Mouse (Mus musculus): ENCODE measurements around the gene Psg16. TPM values are rescaled to one million over a fixed set of nuclear protein-coding genes. Genes with fewer than 3 reads are reported as not detected.

The Psg16 gene
- total and polyA plus RNA-seq, 3 experiments = 0.23 to 0.67 TPM; not detected in 1

- no peak for DNase-seq (ENCODE audit: low read depth, low spot score)
- H3K4me1 ChIP-seq (ENCODE audit: control insufficient read depth in 1 of 2, insufficient read depth in 2 of 2, low read length in 2 of 2) = no peaks in the 10 kb centered on the region
- no peaks in the 10 kb centered on the region for H3K27me3 ChIP-seq (ENCODE audit: control insufficient read depth in 1 of 2, insufficient read depth in 2 of 2, low read length in 2 of 2)
- no peaks in the 10 kb centered on the region for H3K9me3 ChIP-seq (replicated peaks; ENCODE audit: insufficient read depth, low read length)
- H3K36me3 ChIP-seq (ENCODE audit: control insufficient read depth in 1 of 2, insufficient read depth in 2 of 2, low read length in 2 of 2) = no peaks in the 10 kb centered on the region
- no peak overlapping the region for H3K9ac ChIP-seq (ENCODE audit: control insufficient read depth, low read depth, low read length, poor library complexity, severe bottlenecking)
- no peaks in the 10 kb centered on the region for H3K79me2 ChIP-seq (ENCODE audit: control insufficient read depth, insufficient read depth, low read length, poor library complexity)
- no peak overlapping the region for H3K27ac ChIP-seq (ENCODE audit: control insufficient read depth, low read depth, low read length)
- TF ChIP-seq NELFE (IDR thresholded peaks at IDR 0.05; ENCODE audit: low read depth, low read length) = no peak
- no peak for TF ChIP-seq GATA1 (IDR thresholded peaks at IDR 0.05; ENCODE audit: low read depth, low read length)
- TF ChIP-seq EP300 (IDR thresholded peaks at IDR 0.05; ENCODE audit: low read depth in 1 of 2, low read length in 2 of 2) = no peak
- no peak for TF ChIP-seq POLR2AphosphoS5 (IDR thresholded peaks at IDR 0.05; ENCODE audit: borderline replicate concordance, low read depth, low read length)
- no peak overlapping the region for H3K4me3 ChIP-seq (ENCODE audit: control insufficient read depth in 1 of 2, insufficient read depth in 1 of 2, low read depth in 2 of 2, low read length in 2 of 2)
Measured at GRCm38 (mm10) chr7:17156885-17157677, 83.2 kb downstream of the Psg16 start.

GRCm38 (mm10) chr7:17159011-17159410 lies 85.2 kb downstream of the Psg16 start:
- no peaks in the 10 kb centered on the region for H3K9me3 ChIP-seq (replicated peaks; ENCODE audit: insufficient read depth, low read length)
- no peak overlapping the region for H3K27ac ChIP-seq (ENCODE audit: control insufficient read depth, low read depth, low read length)
- no peak overlapping the region for H3K9ac ChIP-seq (ENCODE audit: control insufficient read depth, low read depth, low read length, poor library complexity, severe bottlenecking)
- H3K4me3 ChIP-seq (ENCODE audit: control insufficient read depth in 1 of 2, insufficient read depth in 1 of 2, low read depth in 2 of 2, low read length in 2 of 2) = no peak overlapping the region
- no peak for DNase-seq (ENCODE audit: low read depth, low spot score)
- no peaks in the 10 kb centered on the region for H3K27me3 ChIP-seq (ENCODE audit: control insufficient read depth in 1 of 2, insufficient read depth in 2 of 2, low read length in 2 of 2)
- TF ChIP-seq TBP (IDR thresholded peaks at IDR 0.05; ENCODE audit: low read depth, low read length) (no peak), RCOR1 (IDR thresholded peaks at IDR 0.05; ENCODE audit: low read depth, low read length) (no peak), MYB (IDR thresholded peaks at IDR 0.05; ENCODE audit: low read depth, low read length) (no peak), POLR2AphosphoS5 (IDR thresholded peaks at IDR 0.05; ENCODE audit: borderline replicate concordance, low read depth, low read length) (no peak), SMC3 (IDR thresholded peaks at IDR 0.05; ENCODE audit: low read depth, low read length) (no peak)
- no peaks in the 10 kb centered on the region for H3K36me3 ChIP-seq (ENCODE audit: control insufficient read depth in 1 of 2, insufficient read depth in 2 of 2, low read length in 2 of 2)
- no peaks in the 10 kb centered on the region for H3K79me2 ChIP-seq (ENCODE audit: control insufficient read depth, insufficient read depth, low read length, poor library complexity)
- H3K4me1 ChIP-seq (ENCODE audit: control insufficient read depth in 1 of 2, insufficient read depth in 2 of 2, low read length in 2 of 2) = no peaks in the 10 kb centered on the region

- H3K79me2 ChIP-seq (ENCODE audit: control insufficient read depth, insufficient read depth, low read length, poor library complexity) = no peaks in the 10 kb centered on the region
- H3K27me3 ChIP-seq (ENCODE audit: control insufficient read depth in 1 of 2, insufficient read depth in 2 of 2, low read length in 2 of 2) = no peaks in the 10 kb centered on the region
- DNase-seq (ENCODE audit: low read depth, low spot score) = no peak
- TF ChIP-seq CTCF (IDR thresholded peaks at IDR 0.05 in 2 of 3, conservative IDR thresholded peaks at IDR 0.05 in 1 of 3; ENCODE audit: control insufficient read depth in 1 of 3, insufficient read depth in 1 of 3, low read depth in 2 of 3, low read length in 3 of 3, poor library complexity in 1 of 3, severe bottlenecking in 1 of 3) (no peak), ELF1 (IDR thresholded peaks at IDR 0.05; ENCODE audit: low read depth, low read length) (no peak), KAT2A (conservative IDR thresholded peaks at IDR 0.05; ENCODE audit: low read depth, low read length) (no peak), MYB (IDR thresholded peaks at IDR 0.05; ENCODE audit: low read depth, low read length) (no peak), POLR2AphosphoS5 (IDR thresholded peaks at IDR 0.05; ENCODE audit: borderline replicate concordance, low read depth, low read length) (no peak), POLR2AphosphoS2 (IDR thresholded peaks at IDR 0.05; ENCODE audit: low read length) (no peak), USF2 (IDR thresholded peaks at IDR 0.05; ENCODE audit: borderline replicate concordance in 1 of 2, insufficient read depth in 1 of 2, low read depth in 1 of 2, low read length in 2 of 2) (no peak)
- H3K9ac ChIP-seq (ENCODE audit: control insufficient read depth, low read depth, low read length, poor library complexity, severe bottlenecking) = no peak overlapping the region
- H3K9me3 ChIP-seq (replicated peaks; ENCODE audit: insufficient read depth, low read length) = no peaks in the 10 kb centered on the region
- no peak overlapping the region for H3K4me3 ChIP-seq (ENCODE audit: control insufficient read depth in 1 of 2, insufficient read depth in 1 of 2, low read depth in 2 of 2, low read length in 2 of 2)
- no peak overlapping the region for H3K27ac ChIP-seq (ENCODE audit: control insufficient read depth, low read depth, low read length)
- no peaks in the 10 kb centered on the region for H3K4me1 ChIP-seq (ENCODE audit: control insufficient read depth in 1 of 2, insufficient read depth in 2 of 2, low read length in 2 of 2)
- no peaks in the 10 kb centered on the region for H3K36me3 ChIP-seq (ENCODE audit: control insufficient read depth in 1 of 2, insufficient read depth in 2 of 2, low read length in 2 of 2)
Measured at GRCm38 (mm10) chr7:17171827-17172226, 98.0 kb downstream of the Psg16 start.

Other genes starting within 250 kb of the Psg16 start
- gene Prkd2, start 231.1 kb upstream of the Psg16 start, total RNA-seq (2012; rRNA removed) = 2.1 and 2.9 TPM in 2 replicates
- 1 to 10 TPM in 1 of 2 experiments, not detected in 1; 8.7 TPM for gene Prkd2, start 231.1 kb upstream of the Psg16 start, polyA plus RNA-seq (2012; ENCODE audit: insufficient read depth in 1 of 2, insufficient read length in 2 of 2, low read depth in 1 of 2, low replicate concordance in 2 of 2, missing spikeins in 1 of 2)
- gene Dact3, start 198.7 kb upstream of the Psg16 start, total RNA-seq (2012; rRNA removed) = 0.31 and 0.49 TPM in 2 replicates
- 1 to 10 TPM in 1 of 2 experiments, not detected in 1; 2.1 TPM for gene Dact3, start 198.7 kb upstream of the Psg16 start, polyA plus RNA-seq (2012; ENCODE audit: insufficient read depth in 1 of 2, insufficient read length in 2 of 2, low read depth in 1 of 2, low replicate concordance in 2 of 2, missing spikeins in 1 of 2)
- gene Gng8, start 182.3 kb upstream of the Psg16 start, total RNA-seq (2012; rRNA removed) = 0.39 TPM in 1 of 2 replicates, not detected in the other
- gene Gng8, start 182.3 kb upstream of the Psg16 start, polyA plus RNA-seq (2012; ENCODE audit: insufficient read depth in 1 of 2, insufficient read length in 2 of 2, low read depth in 1 of 2, low replicate concordance in 2 of 2, missing spikeins in 1 of 2) = 1 to 10 TPM in 1 of 2 experiments, not detected in 1; 2.2 TPM
- gene Ptgir, start 167.6 kb upstream of the Psg16 start, total RNA-seq (2012; rRNA removed) = 19.6 and 22.8 TPM in 2 replicates
- 10 to 100 TPM in 1 of 2 experiments, not detected in 1; 23.7 TPM for gene Ptgir, start 167.6 kb upstream of the Psg16 start, polyA plus RNA-seq (2012; ENCODE audit: insufficient read depth in 1 of 2, insufficient read length in 2 of 2, low read depth in 1 of 2, low replicate concordance in 2 of 2, missing spikeins in 1 of 2)
- gene Calm3, start 149.9 kb upstream of the Psg16 start, total RNA-seq (2012; rRNA removed) = 450 and 482 TPM in 2 replicates
- 1,000 to 10,000 TPM in 1 of 2 experiments, 100 to 1,000 TPM in 1; 515 to 1,030 TPM for gene Calm3, start 149.9 kb upstream of the Psg16 start, polyA plus RNA-seq (2012; ENCODE audit: insufficient read depth in 1 of 2, insufficient read length in 2 of 2, low read depth in 1 of 2, low replicate concordance in 2 of 2, missing spikeins in 1 of 2)
- gene Pnmal2, start 129.4 kb upstream of the Psg16 start, total RNA-seq (2012; rRNA removed) = not detected in 2 replicates
- gene Pnmal2, start 129.4 kb upstream of the Psg16 start, polyA plus RNA-seq (2012; ENCODE audit: insufficient read depth in 1 of 2, insufficient read length in 2 of 2, low read depth in 1 of 2, low replicate concordance in 2 of 2, missing spikeins in 1 of 2) = under 1 TPM in 1 of 2 experiments, not detected in 1; 0.07 TPM
- 0.19 and 0.23 TPM in 2 replicates for gene Pnmal1, start 114.4 kb upstream of the Psg16 start, total RNA-seq (2012; rRNA removed)
- under 1 TPM in 1 of 2 experiments, not detected in 1; 0.53 TPM for gene Pnmal1, start 114.4 kb upstream of the Psg16 start, polyA plus RNA-seq (2012; ENCODE audit: insufficient read depth in 1 of 2, insufficient read length in 2 of 2, low read depth in 1 of 2, low replicate concordance in 2 of 2, missing spikeins in 1 of 2)
- not detected in 2 replicates for gene Gm42372, start 91.0 kb upstream of the Psg16 start, total RNA-seq (2012; rRNA removed)
- under 1 TPM in 1 of 2 experiments, not detected in 1; 0.42 TPM for gene Gm42372, start 91.0 kb upstream of the Psg16 start, polyA plus RNA-seq (2012; ENCODE audit: insufficient read depth in 1 of 2, insufficient read length in 2 of 2, low read depth in 1 of 2, low replicate concordance in 2 of 2, missing spikeins in 1 of 2)
- not detected in 2 replicates for gene Ccdc8, start 81.3 kb upstream of the Psg16 start, total RNA-seq (2012; rRNA removed)
- under 1 TPM in 1 of 2 experiments, not detected in 1; 0.11 TPM for gene Ccdc8, start 81.3 kb upstream of the Psg16 start, polyA plus RNA-seq (2012; ENCODE audit: insufficient read depth in 1 of 2, insufficient read length in 2 of 2, low read depth in 1 of 2, low replicate concordance in 2 of 2, missing spikeins in 1 of 2)
- gene Ppp5c, start 46.1 kb upstream of the Psg16 start, total RNA-seq (2012; rRNA removed) = 94.2 and 101 TPM in 2 replicates
- 100 to 1,000 TPM; 178 to 249 TPM for gene Ppp5c, start 46.1 kb upstream of the Psg16 start, polyA plus RNA-seq (2012; ENCODE audit: insufficient read depth in 1 of 2, insufficient read length in 2 of 2, low read depth in 1 of 2, low replicate concordance in 2 of 2, missing spikeins in 1 of 2)
- 8.0 and 9.6 TPM in 2 replicates for gene Hif3a, start 11.6 kb upstream of the Psg16 start, total RNA-seq (2012; rRNA removed)
- gene Hif3a, start 11.6 kb upstream of the Psg16 start, polyA plus RNA-seq (2012; ENCODE audit: insufficient read depth in 1 of 2, insufficient read length in 2 of 2, low read depth in 1 of 2, low replicate concordance in 2 of 2, missing spikeins in 1 of 2) = 10 to 100 TPM in 1 of 2 experiments, not detected in 1; 37.9 TPM
- not detected in 2 replicates for gene Ceacam3, start 76.2 kb downstream of the Psg16 start, total RNA-seq (2012; rRNA removed)
- gene Ceacam3, start 76.2 kb downstream of the Psg16 start, polyA plus RNA-seq (2012; ENCODE audit: insufficient read depth in 1 of 2, insufficient read length in 2 of 2, low read depth in 1 of 2, low replicate concordance in 2 of 2, missing spikeins in 1 of 2) = not detected
- gene Psg29, start 129.4 kb downstream of the Psg16 start, total RNA-seq (2012; rRNA removed) = not detected in 2 replicates
- not detected for gene Psg29, start 129.4 kb downstream of the Psg16 start, polyA plus RNA-seq (2012; ENCODE audit: insufficient read depth in 1 of 2, insufficient read length in 2 of 2, low read depth in 1 of 2, low replicate concordance in 2 of 2, missing spikeins in 1 of 2)